Mouse (Mus musculus) skeletal muscle tissue, adult 2 months (tissue): ENCODE measurements around the gene Arid3b.

Experiments
- DNase-seq: peaks from one replicate; pipeline ENCODE4 v3.0.0-alpha.2; 2012; ENCODE audit warnings: low read depth, low spot score

Arid3b gene

GRCm38 (mm10) chr9:57789733-57790132 lies 46.9 kb downstream of the Arid3b start:
- DNase-seq = no peak

GRCm38 (mm10) chr9:57782656-57783055 lies 53.9 kb downstream of the Arid3b start:
- no peak for DNase-seq

GRCm38 (mm10) chr9:57775736-57776135 lies 60.9 kb downstream of the Arid3b start:
- no peak for DNase-seq

- DNase-seq = no peak
Measured at GRCm38 (mm10) chr9:57775026-57775425, 61.6 kb downstream of the Arid3b start.

GRCm38 (mm10) chr9:57774168-57774567 lies 62.4 kb downstream of the Arid3b start:
- no peak for DNase-seq

- DNase-seq = no peak
Measured at GRCm38 (mm10) chr9:57773754-57774153, 62.8 kb downstream of the Arid3b start.

- DNase-seq = no peak
Measured at GRCm38 (mm10) chr9:57770836-57771235, 65.8 kb downstream of the Arid3b start.

- no peak for DNase-seq
Measured at GRCm38 (mm10) chr9:57770214-57770613, 66.4 kb downstream of the Arid3b start.

GRCm38 (mm10) chr9:57769539-57770069 lies 67.0 kb downstream of the Arid3b start:
- DNase-seq = peak; percentile 68

GRCm38 (mm10) chr9:57767231-57767630 lies 69.4 kb downstream of the Arid3b start:
- peak; percentile 60 for DNase-seq

GRCm38 (mm10) chr9:57766431-57766830 lies 70.2 kb downstream of the Arid3b start:
- no peak for DNase-seq

- peak; percentile 53 for DNase-seq
Measured at GRCm38 (mm10) chr9:57765364-57766351, 70.9 kb downstream of the Arid3b start, which contains the start of gene Clk3. Gene Clk3, minus strand, starts transcription at chr9:57765860.

- peak; percentile 90 for DNase-seq
Measured at GRCm38 (mm10) chr9:57764974-57765363, 71.6 kb downstream of the Arid3b start.

GRCm38 (mm10) chr9:57764147-57764973 lies 72.2 kb downstream of the Arid3b start:
- DNase-seq = peak; percentile 82

- DNase-seq = no peak
Measured at GRCm38 (mm10) chr9:57762563-57762991, 74.0 kb downstream of the Arid3b start.

- DNase-seq = peak; percentile 54
Measured at GRCm38 (mm10) chr9:57761563-57762551, 74.7 kb downstream of the Arid3b start.

GRCm38 (mm10) chr9:57760416-57761146 lies 76.0 kb downstream of the Arid3b start:
- no peak for DNase-seq

- peak; percentile 87 for DNase-seq
Measured at GRCm38 (mm10) chr9:57759289-57759688, 77.3 kb downstream of the Arid3b start.

GRCm38 (mm10) chr9:57758528-57758927 lies 78.1 kb downstream of the Arid3b start:
- DNase-seq = no peak

GRCm38 (mm10) chr9:57757578-57757977 lies 79.0 kb downstream of the Arid3b start:
- no peak for DNase-seq
